Mouse (Mus musculus): ENCODE data around the gene Inmt. TPM values are rescaled to one million over a fixed set of nuclear protein-coding genes. Genes with fewer than 3 reads are reported as not detected.

Gene Inmt
- total and polyA plus RNA-seq, 2 experiments: 421 to 2,435 TPM

- no peaks in the 10 kb centered on the region; the same call in 1 of the 2 replicates for H3K79me2 ChIP-seq (ENCODE audit: control insufficient read depth, insufficient read depth, low read length)
- H3K27ac ChIP-seq (replicated peaks; ENCODE audit: insufficient read depth, low read depth, low read length): no peak overlapping the region
- no peaks in the 10 kb centered on the region for H3K27me3 ChIP-seq (ENCODE audit: control insufficient read depth, insufficient read depth, low read length)
- peaks cover 3% of the 10 kb centered on the region for H3K36me3 ChIP-seq (ENCODE audit: control insufficient read depth, insufficient read depth, low read length)
- no peak overlapping the region for H3K4me3 ChIP-seq (ENCODE audit: insufficient read depth, low read depth, low read length)
- peaks cover 6% of the 10 kb centered on the region for H3K4me1 ChIP-seq (ENCODE audit: control insufficient read depth, insufficient read depth, low read length)
- WGBS: 80% methylated on average over 8 of the region's 8 CpGs
- TF ChIP-seq POLR2A (IDR thresholded peaks at IDR 0.05; ENCODE audit: extremely low read depth, insufficient read depth, low read length) (no peak), CTCF (IDR thresholded peaks at IDR 0.05; ENCODE audit: low read depth, low read length) (no peak)
- no peak for DNase-seq (ENCODE audit: extremely low read depth, low read depth, low spot score)
- H3K9ac ChIP-seq (ENCODE audit: low read depth, low read length): no peak overlapping the region
These were observed 32.9 kb upstream of the Inmt start for GRCm38 (mm10) chr6:55207786-55208185.

DNA sequence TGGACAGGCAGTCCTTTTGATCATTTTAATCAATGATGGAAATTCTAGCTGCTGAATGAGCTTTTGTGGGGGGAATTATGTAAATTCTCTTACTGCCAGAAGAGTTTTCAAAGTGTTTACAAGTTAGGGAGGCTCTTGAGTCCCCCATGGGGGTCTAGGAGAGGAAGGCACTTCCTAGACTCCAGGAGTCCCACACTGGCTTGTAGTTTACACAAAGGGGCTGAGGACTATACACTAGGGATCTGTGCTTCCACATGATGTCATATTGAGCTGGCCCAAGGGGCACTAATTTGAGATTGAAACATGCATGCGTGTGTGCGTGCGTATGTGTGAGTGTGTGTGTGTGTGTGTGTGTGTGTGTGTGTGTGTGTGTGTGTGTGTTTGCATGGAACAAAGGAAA is 29.1 kb upstream of the Inmt start:
- no peak for DNase-seq (ENCODE audit: extremely low read depth, low read depth, low spot score)
- Histone ChIP-seq H3K4me1 (ENCODE audit: control insufficient read depth, insufficient read depth, low read length) (peaks cover 5% of the 10 kb centered on the region), H3K9ac (ENCODE audit: low read depth, low read length) (peak overlapping the region; percentile 25), H3K27me3 (ENCODE audit: control insufficient read depth, insufficient read depth, low read length) (no peaks in the 10 kb centered on the region), H3K4me3 (ENCODE audit: insufficient read depth, low read depth, low read length) (no peak overlapping the region), H3K27ac (replicated peaks; ENCODE audit: insufficient read depth, low read depth, low read length) (peak overlapping the region; percentile 53), H3K79me2 (ENCODE audit: control insufficient read depth, insufficient read depth, low read length) (no peaks in the 10 kb centered on the region; the same call in 1 of the 2 replicates), H3K36me3 (ENCODE audit: control insufficient read depth, insufficient read depth, low read length) (no peaks in the 10 kb centered on the region)
- TF ChIP-seq POLR2A (IDR thresholded peaks at IDR 0.05; ENCODE audit: extremely low read depth, insufficient read depth, low read length) (no peak), CTCF (IDR thresholded peaks at IDR 0.05; ENCODE audit: low read depth, low read length) (no peak)
- 85% methylated on average over 3 of the region's 3 CpGs for WGBS

DNA sequence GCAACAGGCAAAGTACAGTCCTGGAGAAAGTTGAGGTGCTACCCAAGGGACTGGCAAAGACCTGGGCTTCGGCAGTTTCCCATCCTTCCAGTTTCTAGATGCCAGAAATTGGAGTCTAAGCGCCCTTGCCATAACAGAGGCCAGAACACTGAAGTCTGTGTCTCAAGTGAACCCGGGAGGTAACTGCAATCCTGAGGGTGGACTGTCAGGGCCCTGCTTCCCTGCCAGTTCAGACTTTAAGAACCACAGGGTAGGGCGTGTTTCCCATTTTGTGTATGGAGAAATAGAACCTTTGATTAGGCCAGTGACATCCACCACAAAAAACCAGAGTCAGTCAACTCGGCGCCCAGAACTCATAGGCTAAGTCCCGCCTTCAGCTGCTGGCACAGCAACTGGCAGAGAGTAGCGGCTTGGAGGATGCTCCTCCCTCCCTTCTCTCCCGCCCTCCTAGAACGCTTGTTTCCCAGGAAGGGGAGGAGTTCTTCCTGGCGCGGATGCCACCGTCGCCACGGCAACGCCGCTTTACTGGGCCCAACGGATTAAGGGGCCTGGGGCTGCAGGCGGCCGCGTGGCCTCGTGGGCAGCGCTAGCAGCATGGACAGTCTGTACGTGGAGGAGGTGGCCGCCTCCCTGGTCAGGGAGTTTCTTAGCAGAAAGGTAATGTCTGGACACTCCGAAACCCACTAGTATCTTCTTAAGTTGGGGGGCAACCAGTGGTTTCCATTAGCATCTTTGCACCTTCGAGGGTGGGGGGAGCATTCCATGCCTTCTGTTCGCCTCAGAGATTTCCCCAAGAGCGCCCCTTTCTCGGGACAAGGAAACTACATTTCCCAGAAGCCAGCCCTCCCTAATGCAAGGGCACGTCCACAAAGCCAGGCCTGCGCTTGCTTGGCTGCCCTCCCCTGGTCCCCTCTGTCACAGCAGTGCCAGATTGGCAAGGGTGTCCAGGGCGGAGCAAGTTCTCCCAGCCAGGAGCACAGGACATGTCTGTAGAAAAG is 28.4 kb upstream of the Inmt start, which contains the start of gene Mindy4:
TSS of gene Mindy4 (plus strand) at position 471 of the 998 bp plus-strand sequence.
- Histone ChIP-seq H3K27me3 (ENCODE audit: control insufficient read depth, insufficient read depth, low read length) (no peaks in the 10 kb centered on the region), H3K79me2 (ENCODE audit: control insufficient read depth, insufficient read depth, low read length) (no peaks in the 10 kb centered on the region), H3K4me1 (ENCODE audit: control insufficient read depth, insufficient read depth, low read length) (peaks cover 5% of the 10 kb centered on the region), H3K36me3 (ENCODE audit: control insufficient read depth, insufficient read depth, low read length) (no peaks in the 10 kb centered on the region), H3K9ac (ENCODE audit: low read depth, low read length) (peak within 1 kb of the TSS; percentile 65), H3K4me3 (ENCODE audit: insufficient read depth, low read depth, low read length) (peak within 1 kb of the TSS; percentile 62), H3K27ac (replicated peaks; ENCODE audit: insufficient read depth, low read depth, low read length) (peak within 1 kb of the TSS; percentile 87)
- DNase-seq (ENCODE audit: extremely low read depth, low read depth, low spot score): peak; percentile 92
- WGBS: 5% methylated on average over 33 of the region's 33 CpGs
- TF ChIP-seq POLR2A (IDR thresholded peaks at IDR 0.05; ENCODE audit: extremely low read depth, insufficient read depth, low read length) (0 out of 2 replicates have a peak, but pooled peaks have one; percentile 22), CTCF (IDR thresholded peaks at IDR 0.05; ENCODE audit: low read depth, low read length) (peak; percentile 47)

- 93% methylated on average over 3 of the region's 3 CpGs for WGBS
- Histone ChIP-seq H3K4me3 (ENCODE audit: insufficient read depth, low read depth, low read length) (no peak overlapping the region), H3K27ac (replicated peaks; ENCODE audit: insufficient read depth, low read depth, low read length) (no peak overlapping the region), H3K9ac (ENCODE audit: low read depth, low read length) (no peak overlapping the region), H3K79me2 (ENCODE audit: control insufficient read depth, insufficient read depth, low read length) (no peaks in the 10 kb centered on the region), H3K4me1 (ENCODE audit: control insufficient read depth, insufficient read depth, low read length) (peaks cover 2% of the 10 kb centered on the region), H3K36me3 (ENCODE audit: control insufficient read depth, insufficient read depth, low read length) (no peaks in the 10 kb centered on the region), H3K27me3 (ENCODE audit: control insufficient read depth, insufficient read depth, low read length) (no peaks in the 10 kb centered on the region)
- TF ChIP-seq CTCF (IDR thresholded peaks at IDR 0.05; ENCODE audit: low read depth, low read length) (no peak), POLR2A (IDR thresholded peaks at IDR 0.05; ENCODE audit: extremely low read depth, insufficient read depth, low read length) (no peak)
- DNase-seq (ENCODE audit: extremely low read depth, low read depth, low spot score): peak; percentile 30
These were observed 24.2 kb upstream of the Inmt start for GRCm38 (mm10) chr6:55199047-55199446.

GRCm38 (mm10) chr6:55193171-55193570 is 18.3 kb upstream of the Inmt start:
- no peaks in the 10 kb centered on the region for H3K36me3 ChIP-seq (ENCODE audit: control insufficient read depth, insufficient read depth, low read length)
- no peak for DNase-seq (ENCODE audit: extremely low read depth, low read depth, low spot score)
- H3K4me1 ChIP-seq (ENCODE audit: control insufficient read depth, insufficient read depth, low read length): peaks cover 18% of the 10 kb centered on the region
- H3K9ac ChIP-seq (ENCODE audit: low read depth, low read length): no peak overlapping the region
- no peaks in the 10 kb centered on the region for H3K79me2 ChIP-seq (ENCODE audit: control insufficient read depth, insufficient read depth, low read length)
- H3K27me3 ChIP-seq (ENCODE audit: control insufficient read depth, insufficient read depth, low read length): no peaks in the 10 kb centered on the region
- WGBS: 69% methylated on average over 3 of the region's 3 CpGs
- TF ChIP-seq CTCF (IDR thresholded peaks at IDR 0.05; ENCODE audit: low read depth, low read length): no peak
- H3K27ac ChIP-seq (replicated peaks; ENCODE audit: insufficient read depth, low read depth, low read length): 0 out of 2 replicates have a peak overlapping the region, but pooled peaks have one; percentile 2
- no peak overlapping the region for H3K4me3 ChIP-seq (ENCODE audit: insufficient read depth, low read depth, low read length)

Data from liver, adult 2 months (tissue).